Mouse (Mus musculus): ENCODE data around the gene Ipo5.

Gene Ipo5

DNA sequence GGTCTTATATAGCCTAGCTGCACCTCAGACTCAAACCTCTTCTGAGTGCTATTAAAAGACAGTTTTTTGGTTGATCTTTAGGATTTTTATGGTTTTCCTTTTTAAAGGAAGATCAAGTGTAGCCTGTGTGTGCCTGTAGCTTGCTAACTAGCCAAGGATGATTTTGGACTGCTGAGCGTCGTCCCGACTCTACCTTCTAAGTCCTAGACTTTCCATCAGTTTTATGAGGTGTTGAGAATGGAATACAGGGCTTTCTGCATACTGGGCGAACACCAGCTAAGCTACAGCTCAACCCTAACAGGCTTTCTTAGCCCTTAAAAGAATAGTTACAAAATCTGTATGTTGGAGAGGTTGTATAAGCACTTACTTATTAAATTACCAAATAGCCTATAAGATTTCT lies 13.0 kb downstream of the Ipo5 start:
- DNase-seq: no peak

DNA sequence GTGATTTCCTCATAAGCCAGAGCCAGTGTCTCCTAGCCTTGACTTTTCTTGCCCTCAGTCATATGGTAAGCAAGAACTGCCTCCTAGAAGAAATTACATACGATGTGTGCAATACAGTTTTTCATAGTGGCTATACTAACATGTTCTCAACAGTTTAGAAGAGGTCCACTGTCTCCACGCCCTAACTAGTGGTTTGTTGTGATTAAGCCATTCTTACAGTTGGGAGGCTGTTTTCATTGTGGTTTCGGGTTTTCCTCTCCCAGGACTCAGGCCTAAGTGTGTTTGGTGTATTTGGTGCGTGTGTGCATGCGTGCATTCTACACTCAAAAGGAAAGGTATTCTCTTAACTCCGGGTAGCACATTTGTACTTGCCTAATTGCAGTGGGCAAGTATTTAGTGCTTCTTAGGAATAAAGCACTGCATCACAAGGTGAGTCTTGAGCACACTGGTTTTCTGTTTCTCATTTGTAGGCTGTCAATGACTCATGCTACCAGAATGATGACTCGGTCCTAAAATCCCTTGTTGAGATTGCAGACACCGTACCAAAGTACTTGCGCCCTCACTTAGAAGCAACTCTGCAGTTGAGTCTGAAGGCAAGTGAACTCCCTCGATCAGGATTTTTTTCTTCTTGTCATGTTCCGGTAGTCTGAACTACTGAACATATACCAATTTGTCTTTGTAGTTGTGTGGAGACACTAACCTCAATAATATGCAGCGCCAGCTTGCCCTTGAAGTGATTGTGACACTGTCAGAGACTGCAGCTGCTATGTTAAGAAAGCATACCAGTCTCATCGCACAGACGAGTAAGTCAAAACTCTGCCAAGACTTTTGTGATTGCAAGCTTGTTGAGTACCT lies 14.9 kb downstream of the Ipo5 start:
- DNase-seq: no peak

- no peak for DNase-seq
Observed at GRCm38 (mm10) chr14:120931236-120931635, 20.2 kb downstream of the Ipo5 start.

DNA sequence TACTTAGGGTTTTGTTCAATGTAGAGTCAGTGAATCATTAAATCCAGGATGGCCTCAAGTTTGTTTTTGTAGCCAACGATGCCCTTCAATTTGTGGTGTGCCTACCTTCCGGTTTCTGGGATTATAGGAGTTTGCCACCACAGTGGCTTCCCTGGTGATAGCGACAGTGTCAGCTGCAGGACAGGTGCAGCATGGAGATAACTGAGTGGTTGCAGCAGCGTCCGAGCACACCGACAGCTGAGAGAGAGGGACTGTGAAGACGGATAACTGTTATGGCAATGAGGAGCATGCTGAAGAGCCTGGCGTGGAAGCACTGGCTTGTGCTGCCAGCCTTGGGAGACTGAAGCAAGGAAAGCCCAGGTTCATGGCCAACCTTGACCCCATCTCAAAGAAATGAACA lies 22.6 kb downstream of the Ipo5 start:
- no peak for DNase-seq

DNA sequence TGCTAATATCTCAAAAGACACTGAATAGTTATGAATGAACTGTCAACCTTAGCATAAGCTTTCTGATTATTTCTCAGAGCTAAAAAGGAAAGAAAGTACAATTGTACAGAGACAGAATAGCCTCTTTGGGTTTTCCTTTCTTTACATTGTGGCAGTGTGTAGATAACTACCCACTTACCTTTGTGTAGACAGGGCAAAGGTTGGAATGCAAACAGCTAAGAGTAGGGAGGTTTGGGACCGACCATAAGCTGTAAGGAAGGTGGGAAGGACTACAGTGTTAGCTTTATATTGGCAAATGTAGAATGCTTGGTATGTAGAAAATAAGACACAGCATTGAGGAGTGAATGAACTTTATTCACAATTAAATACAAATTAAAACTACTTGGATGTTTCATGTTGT lies 26.1 kb downstream of the Ipo5 start:
- no peak for DNase-seq

DNA sequence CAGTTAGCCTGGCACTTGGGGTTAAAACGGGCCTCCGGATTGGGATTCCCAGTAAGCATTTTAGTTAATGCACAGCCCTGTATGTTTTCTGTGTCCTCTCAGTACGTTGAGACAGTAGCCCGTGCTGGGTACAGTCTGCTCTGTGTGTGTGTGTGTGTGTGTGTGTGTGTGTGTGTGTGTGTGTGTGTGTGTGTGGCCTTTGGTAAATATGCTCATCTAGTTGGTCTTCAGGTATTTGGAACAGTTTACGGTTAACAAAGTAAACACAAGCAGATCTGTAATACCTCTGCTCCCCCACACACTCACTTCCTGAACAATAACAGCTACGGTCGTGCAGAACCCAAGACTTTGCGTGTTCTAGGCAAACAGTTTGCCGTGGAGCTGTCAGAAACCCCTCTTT lies 31.8 kb downstream of the Ipo5 start:
- DNase-seq: no peak

GRCm38 (mm10) chr14:120945146-120945545 lies 34.1 kb downstream of the Ipo5 start:
- DNase-seq: no peak

DNA sequence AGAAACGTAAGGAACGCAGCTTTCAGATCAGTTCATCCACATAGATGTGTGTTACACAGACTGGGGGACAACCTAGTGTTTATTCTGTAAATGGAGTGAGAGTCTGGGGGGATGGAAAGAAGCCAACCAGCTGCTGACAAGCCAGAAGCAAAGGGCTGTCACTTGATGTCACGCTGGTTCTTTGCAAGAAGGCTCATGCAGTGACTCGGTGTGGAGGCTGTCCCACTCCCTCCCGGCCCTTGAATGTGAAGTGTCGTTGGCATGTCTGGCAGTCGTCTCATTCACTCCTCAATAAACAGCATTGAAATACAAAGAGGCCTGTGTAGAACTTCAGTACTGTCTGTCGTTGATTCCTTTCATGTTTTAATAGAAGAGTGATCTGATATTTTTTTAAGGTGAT lies 36.1 kb downstream of the Ipo5 start:
- no peak for DNase-seq

GRCm38 (mm10) chr14:120949002-120949401 lies 38.0 kb downstream of the Ipo5 start:
- DNase-seq: no peak

DNA sequence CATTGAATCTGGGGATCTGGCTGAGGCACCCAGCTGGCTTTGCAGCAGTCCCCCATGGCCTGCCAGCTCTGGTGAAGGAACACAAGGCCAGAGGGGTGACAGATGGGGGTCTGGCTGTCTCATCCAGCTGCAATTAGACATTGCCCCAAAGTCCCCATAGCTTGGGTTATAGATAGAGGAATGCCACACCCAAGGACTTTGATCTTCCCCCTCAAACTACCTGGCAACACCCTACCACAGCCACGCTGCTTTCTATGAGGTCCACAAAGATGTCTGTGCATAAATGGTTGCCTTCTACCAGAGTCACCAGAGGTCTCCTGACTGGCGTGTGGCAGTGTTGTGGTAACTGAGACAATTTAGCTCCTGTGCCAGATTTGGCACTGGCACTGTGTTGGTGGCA lies 39.0 kb downstream of the Ipo5 start:
- no peak for DNase-seq

GRCm38 (mm10) chr14:120952434-120952833 lies 41.4 kb downstream of the Ipo5 start:
- DNase-seq: no peak

DNA sequence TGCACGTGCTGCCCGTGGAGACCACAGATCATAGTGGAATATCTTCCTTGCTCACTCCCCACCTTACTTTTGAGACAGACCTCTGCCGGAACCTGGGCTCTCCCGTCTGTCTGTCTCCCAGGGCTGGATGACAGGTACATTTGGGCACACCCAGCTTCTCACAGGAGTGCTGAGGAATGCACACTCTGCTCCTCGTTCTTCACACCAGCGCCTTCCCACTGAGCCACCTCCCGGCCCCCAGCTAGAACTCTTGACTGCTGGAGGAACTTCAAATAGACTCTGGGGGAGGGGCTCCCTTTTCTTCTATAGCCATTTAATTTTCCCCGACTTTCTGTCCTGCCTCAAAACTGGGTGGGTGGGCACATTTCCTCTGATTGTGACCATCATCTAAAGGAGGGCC lies 49.5 kb downstream of the Ipo5 start:
- no peak for DNase-seq

GRCm38 (mm10) chr14:120960991-120961390 lies 50.0 kb downstream of the Ipo5 start:
- DNase-seq: peak; percentile 56

GRCm38 (mm10) chr14:120967072-120967471 lies 56.0 kb downstream of the Ipo5 start:
- DNase-seq: no peak

GRCm38 (mm10) chr14:120968723-120969122 lies 57.7 kb downstream of the Ipo5 start:
- no peak for DNase-seq

GRCm38 (mm10) chr14:120969673-120970072 lies 58.6 kb downstream of the Ipo5 start:
- no peak for DNase-seq

DNA sequence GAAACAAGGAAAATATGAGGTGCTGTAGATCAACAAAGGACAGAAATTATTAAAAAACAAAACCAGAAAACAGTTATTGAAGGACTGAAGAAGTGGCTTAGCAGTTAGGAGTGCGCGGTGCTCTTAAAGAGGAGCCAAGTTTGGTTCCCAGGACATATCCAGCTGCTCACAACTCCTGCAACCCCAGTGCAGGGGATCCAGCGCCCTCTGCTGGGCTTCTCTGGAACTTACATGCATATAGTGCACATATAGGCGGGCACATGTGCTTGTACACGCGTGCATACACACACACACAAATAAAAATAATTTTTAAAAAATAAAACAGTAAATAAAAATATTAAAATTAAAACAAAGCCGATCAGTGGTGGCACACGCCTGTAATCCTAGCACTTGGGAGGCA lies 59.6 kb downstream of the Ipo5 start:
- peak; percentile 25 for DNase-seq

DNA sequence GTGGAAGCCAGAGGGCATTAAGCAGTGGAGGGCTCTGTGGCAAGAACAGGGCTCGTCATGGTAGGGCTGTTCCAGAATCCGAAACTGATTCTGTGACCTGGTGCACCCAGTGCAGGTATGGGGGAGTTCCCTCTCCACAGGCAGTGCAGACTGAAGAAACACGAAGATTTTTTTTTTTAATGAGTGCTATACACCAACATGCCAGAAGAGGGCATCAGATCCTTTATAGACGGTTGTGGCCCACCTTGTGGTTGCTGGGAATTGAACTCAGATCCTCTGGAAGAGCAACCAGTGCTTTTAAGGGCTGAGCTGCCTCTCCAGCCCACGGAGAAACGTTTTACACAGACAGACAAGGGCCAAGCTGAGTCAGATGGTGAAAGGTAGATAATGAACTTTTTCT lies 60.3 kb downstream of the Ipo5 start:
- no peak for DNase-seq

GRCm38 (mm10) chr14:120979559-120979958 lies 68.5 kb downstream of the Ipo5 start:
- DNase-seq: peak; percentile 55

GRCm38 (mm10) chr14:120989126-120989525 lies 78.1 kb downstream of the Ipo5 start:
- DNase-seq: no peak
